Mouse (Mus musculus) large intestine, adult 2 months (tissue): ENCODE measurements around the gene A930033H14Rik. TPM values are rescaled to one million over a fixed set of nuclear protein-coding genes. Genes with fewer than 3 reads are reported as not detected.

Experiments
- DNase-seq: peaks from one replicate; pipeline ENCODE4 v3.0.0-alpha.2; 2012; ENCODE audit warnings: low read depth, low spot score
- WGBS: fragments of 180-500 bp; shearing (Covaris S2); methylation state at CpG from one replicate; pipeline ENCODE4 v1.1.7; 2018; 5-methylcytosine and 5-hydroxymethylcytosine counted together
- polyA plus RNA-seq: library from polyadenylated mRNA; depleted of rRNA; stranded (reverse); fragments of >200 nt; gene quantifications from 2 replicates; pipeline ENCODE4 v1.2.3, GENCODE M21; 2012; rRNA removed

The A930033H14Rik gene
- polyA plus RNA-seq, 1 experiment = 0.15 TPM

DNA sequence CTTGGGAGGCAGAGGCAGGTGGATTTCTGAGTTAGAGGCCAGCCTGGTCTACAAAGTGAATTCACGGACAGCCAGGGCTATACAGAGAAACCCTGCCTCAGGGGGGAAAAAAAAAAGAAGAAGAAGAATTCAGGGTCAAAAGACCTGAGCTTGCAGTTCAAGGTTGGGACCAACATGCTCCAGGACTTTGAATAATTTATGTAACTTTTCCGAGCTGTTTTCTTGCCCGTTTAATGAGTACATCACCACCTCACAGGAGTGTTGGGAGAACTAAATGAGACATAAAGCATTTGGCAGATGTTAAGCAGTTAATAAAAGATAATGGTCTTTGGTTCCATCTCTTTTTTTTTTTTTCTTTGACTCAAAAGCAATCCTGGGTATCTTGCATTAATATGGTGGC, 51.4 kb downstream of the A930033H14Rik start:
- DNase-seq = no peak
- 90% methylated on average over 3 of the region's 3 CpGs for WGBS

DNA sequence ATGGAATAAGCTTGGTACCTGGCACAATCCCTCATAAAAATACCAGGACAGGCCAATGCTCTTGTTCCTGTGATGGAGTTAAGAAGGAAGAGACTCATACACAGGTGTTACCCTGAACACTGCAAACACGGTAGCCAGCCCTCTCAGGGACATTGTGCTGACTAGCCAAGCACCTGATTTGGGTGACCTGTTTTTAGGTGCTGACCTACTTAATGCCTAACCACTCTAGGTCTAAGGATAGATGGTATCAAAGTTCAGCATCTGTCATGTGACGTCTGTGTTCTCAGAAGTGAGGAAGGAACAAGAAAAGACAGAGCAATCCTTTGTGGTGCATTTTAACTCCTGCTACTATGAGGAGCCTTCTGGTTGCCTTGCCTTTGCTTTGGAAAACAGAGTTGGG, 52.0 kb downstream of the A930033H14Rik start:
- WGBS = 35% methylated on average over 2 of the region's 2 CpGs
- DNase-seq = no peak

Other genes with a start within 250 kb of the A930033H14Rik start
- 2.3 and 4.0 TPM in 2 replicates for gene Rhobtb1, start 61.7 kb downstream of the A930033H14Rik start, polyA plus RNA-seq
- 67.1 and 74.4 TPM in 2 replicates for gene Cdk1, start 139.8 kb upstream of the A930033H14Rik start, polyA plus RNA-seq
- 5.1 and 11.4 TPM in 2 replicates for gene Ank3, start 185.7 kb upstream of the A930033H14Rik start, polyA plus RNA-seq